Comparison of ENCODE assay signal across 29 mouse cellular contexts in genomic region chr16:9561816-9562215, GRCm38 (mm10).
DNase-seq lines count a peak whose midpoint lies in the region; ATAC-seq and TF ChIP-seq lines count a peak whose summit lies in the region.
"Had no signal": no experiment of that assay in that cellular context is flagged by ENCODE, and none has a peak within 500 bp of the region (broad histone marks: within the 10 kb centered on the region; RNA-seq: fewer than 3 reads in every experiment).

No protein-coding gene starts in this region.

- H3K27me3 ChIP-seq in forebrain, embryonic 14.5 days (replicated peaks; ENCODE audit: control insufficient read depth, insufficient read depth, low read length), result no peaks in the 10 kb centered on the region
- no peaks in the 10 kb centered on the region for H3K27me3 ChIP-seq in forebrain, postnatal 0 days (ENCODE audit: insufficient read depth, low read length)
- no peaks in the 10 kb centered on the region for H3K27me3 ChIP-seq in midbrain, embryonic 14.5 days (ENCODE audit: control insufficient read depth, insufficient read depth, low read length)
- no peaks in the 10 kb centered on the region for H3K27me3 ChIP-seq in midbrain, embryonic 16.5 days (ENCODE audit: control insufficient read depth, insufficient read depth, low read depth, low read length)
- H3K27me3 ChIP-seq in kidney, embryonic 14.5 days (ENCODE audit: control insufficient read depth, insufficient read depth, low read length), result no peaks in the 10 kb centered on the region
- H3K27me3 ChIP-seq: embryonic facial prominence, embryonic 13.5 days; hindbrain, embryonic 13.5 days; intestine, embryonic 15.5 days; limb, embryonic 13.5 days; neural tube, embryonic 13.5 days; Patski; stomach, embryonic 15.5 days had no signal

- no peaks in the 10 kb centered on the region for H3K4me1 ChIP-seq in forebrain, embryonic 14.5 days (ENCODE audit: control insufficient read depth, insufficient read depth, low read length)
- no peaks in the 10 kb centered on the region for H3K4me1 ChIP-seq in forebrain, postnatal 0 days (ENCODE audit: insufficient read depth)
- H3K4me1 ChIP-seq in midbrain, embryonic 14.5 days (ENCODE audit: control insufficient read depth, insufficient read depth, low read length), result 0 out of 2 replicates have a peak, but pooled peaks cover 4% of the 10 kb centered on the region
- H3K4me1 ChIP-seq in midbrain, embryonic 16.5 days (ENCODE audit: control insufficient read depth, insufficient read depth, low read length), result peaks cover 5% of the 10 kb centered on the region
- H3K4me1 ChIP-seq in kidney, embryonic 14.5 days (ENCODE audit: control insufficient read depth, insufficient read depth, low read length), result no peaks in the 10 kb centered on the region
- H3K4me1 ChIP-seq: embryonic facial prominence, embryonic 13.5 days; intestine, embryonic 15.5 days; limb, embryonic 13.5 days; stomach, embryonic 15.5 days had no signal

- no peaks in the 10 kb centered on the region for H3K36me3 ChIP-seq in forebrain, embryonic 14.5 days (ENCODE audit: control insufficient read depth, insufficient read depth, low read length)
- H3K36me3 ChIP-seq in forebrain, postnatal 0 days (ENCODE audit: insufficient read depth), result no peaks in the 10 kb centered on the region
- no peaks in the 10 kb centered on the region for H3K36me3 ChIP-seq in midbrain, embryonic 14.5 days (ENCODE audit: control insufficient read depth, insufficient read depth, low read length)
- H3K36me3 ChIP-seq in midbrain, embryonic 16.5 days (ENCODE audit: control insufficient read depth, insufficient read depth, low read length), result no peaks in the 10 kb centered on the region; the same call in 1 of the 2 replicates
- H3K36me3 ChIP-seq in kidney, embryonic 14.5 days (ENCODE audit: control insufficient read depth, insufficient read depth, low read length), result no peaks in the 10 kb centered on the region
- H3K36me3 ChIP-seq: embryonic facial prominence, embryonic 13.5 days; forebrain, embryonic 10.5 days; G1E; hindbrain, embryonic 13.5 days; intestine, embryonic 15.5 days; limb, embryonic 13.5 days; neural tube, embryonic 13.5 days; stomach, embryonic 15.5 days had no signal

- no peak overlapping the region for H3K9ac ChIP-seq in forebrain, embryonic 14.5 days (ENCODE audit: low read length)
- no peak overlapping the region for H3K9ac ChIP-seq in forebrain, postnatal 0 days
- no peak overlapping the region for H3K9ac ChIP-seq in midbrain, embryonic 14.5 days (replicated peaks; ENCODE audit: low read length)
- no peak overlapping the region for H3K9ac ChIP-seq in midbrain, embryonic 16.5 days (ENCODE audit: low read depth, low read length)
- no peak overlapping the region for H3K9ac ChIP-seq in kidney, embryonic 14.5 days (ENCODE audit: low read depth, low read length)
- H3K9ac ChIP-seq: embryonic facial prominence, embryonic 13.5 days; hindbrain, embryonic 13.5 days; intestine, embryonic 15.5 days; limb, embryonic 13.5 days; liver, postnatal 0 days; neural tube, embryonic 13.5 days; stomach, embryonic 15.5 days had no signal

- 9% methylated on average over 1 of the region's 1 CpGs for WGBS in forebrain, embryonic 14.5 days
- 18% methylated on average over 1 of the region's 1 CpGs for WGBS in forebrain, postnatal 0 days
- WGBS in midbrain, embryonic 14.5 days, result 5% methylated on average over 1 of the region's 1 CpGs
- 12% methylated on average over 1 of the region's 1 CpGs for WGBS in midbrain, embryonic 16.5 days
- 32% methylated on average over 1 of the region's 1 CpGs for WGBS in kidney, embryonic 14.5 days

- ATAC-seq in forebrain, embryonic 14.5 days, result no peak
- no peak for ATAC-seq in forebrain, postnatal 0 days
- no peak for ATAC-seq in midbrain, embryonic 14.5 days (ENCODE audit: low FRiP score, low TSS enrichment)
- ATAC-seq in midbrain, embryonic 16.5 days, result no peak
- no peak for ATAC-seq in kidney, embryonic 14.5 days (ENCODE audit: low FRiP score, low TSS enrichment)
- ATAC-seq: forebrain, embryonic 16.5 days; intestine, embryonic 15.5 days; liver, postnatal 0 days; Patski had no signal

- H3K9me3 ChIP-seq in forebrain, embryonic 14.5 days (replicated peaks; ENCODE audit: control insufficient read depth, low read length), result no peaks in the 10 kb centered on the region
- no peaks in the 10 kb centered on the region for H3K9me3 ChIP-seq in forebrain, postnatal 0 days (ENCODE audit: low read length)
- no peaks in the 10 kb centered on the region for H3K9me3 ChIP-seq in midbrain, embryonic 14.5 days (ENCODE audit: control insufficient read depth, low read length)
- H3K9me3 ChIP-seq in midbrain, embryonic 16.5 days (replicated peaks; ENCODE audit: control insufficient read depth, low read length, poor library complexity, severe bottlenecking), result no peaks in the 10 kb centered on the region
- no peaks in the 10 kb centered on the region for H3K9me3 ChIP-seq in kidney, embryonic 14.5 days (ENCODE audit: control insufficient read depth, low read length)
- H3K9me3 ChIP-seq: embryonic facial prominence, embryonic 13.5 days; forebrain, embryonic 10.5 days; G1E; hindbrain, embryonic 13.5 days; intestine, embryonic 15.5 days; limb, embryonic 13.5 days; neural tube, embryonic 13.5 days; stomach, embryonic 15.5 days had no signal

- no peak overlapping the region for H3K4me2 ChIP-seq in forebrain, embryonic 14.5 days (ENCODE audit: low read length)
- H3K4me2 ChIP-seq in forebrain, postnatal 0 days (ENCODE audit: low read depth), result no peak overlapping the region
- H3K4me2 ChIP-seq in midbrain, embryonic 14.5 days (ENCODE audit: low read length), result no peak overlapping the region
- no peak overlapping the region for H3K4me2 ChIP-seq in midbrain, embryonic 16.5 days (ENCODE audit: low read length)
- H3K4me2 ChIP-seq in kidney, embryonic 14.5 days (replicated peaks; ENCODE audit: low read depth, low read length), result no peak overlapping the region
- H3K4me2 ChIP-seq: embryonic facial prominence, embryonic 13.5 days; hindbrain, embryonic 13.5 days; intestine, embryonic 15.5 days; limb, embryonic 13.5 days; liver, embryonic 11.5 days; neural tube, embryonic 13.5 days; stomach, embryonic 15.5 days had no signal

- TF ChIP-seq CTCF in forebrain, postnatal 0 days (IDR thresholded peaks at IDR 0.05; ENCODE audit: low read depth), result no peak

- H3K27ac ChIP-seq in forebrain, embryonic 14.5 days (ENCODE audit: low read depth, low read length), result no peak overlapping the region
- no peak overlapping the region for H3K27ac ChIP-seq in forebrain, postnatal 0 days (ENCODE audit: low read depth, low read length)
- H3K27ac ChIP-seq in midbrain, embryonic 14.5 days (replicated peaks; ENCODE audit: low read depth, low read length), result no peak overlapping the region
- H3K27ac ChIP-seq in midbrain, embryonic 16.5 days (ENCODE audit: low read length), result no peak overlapping the region
- H3K27ac ChIP-seq in kidney, embryonic 14.5 days (ENCODE audit: low read depth, low read length), result no peak overlapping the region
- H3K27ac ChIP-seq: embryonic facial prominence, embryonic 13.5 days; forebrain, embryonic 10.5 days; hindbrain, embryonic 13.5 days; intestine, embryonic 15.5 days; kidney, postnatal 0 days; limb, embryonic 13.5 days; neural tube, embryonic 13.5 days; stomach, embryonic 15.5 days had no signal

- DNase-seq in forebrain, embryonic 14.5 days (ENCODE audit: low spot score), result peak; percentile 13
- no peak for DNase-seq in forebrain, postnatal 0 days
- peak; percentile 66 for DNase-seq in midbrain, embryonic 14.5 days
- peak; percentile 10 for DNase-seq in hindlimb bud, embryonic 11.5 days (ENCODE audit: extremely low spot score, low read depth, low spot score)
- no peak for DNase-seq in cerebellum, postnatal 4 days (ENCODE audit: low spot score in 2 of 2)
- DNase-seq: adrenal gland, postnatal 10 days; cerebellum, adult 11 months; cerebellum, adult 9-11 months; gastrocnemius, postnatal 10 days; heart, postnatal 14 days; kidney, adult 2 months; kidney, postnatal 4 days; liver, postnatal 0 days; lung, postnatal 36 days; right cerebral cortex, postnatal 25 days had no signal

- no peak overlapping the region for H3K4me3 ChIP-seq in forebrain, embryonic 14.5 days (ENCODE audit: low read depth, low read length)
- H3K4me3 ChIP-seq in forebrain, postnatal 0 days (ENCODE audit: low read depth, low read length), result no peak overlapping the region
- H3K4me3 ChIP-seq in midbrain, embryonic 14.5 days (replicated peaks; ENCODE audit: low read depth, low read length), result no peak overlapping the region
- H3K4me3 ChIP-seq in midbrain, embryonic 16.5 days (ENCODE audit: low read depth, low read length), result no peak overlapping the region
- no peak overlapping the region for H3K4me3 ChIP-seq in kidney, embryonic 14.5 days (ENCODE audit: low read length)
- H3K4me3 ChIP-seq: embryonic facial prominence, embryonic 13.5 days; forebrain, embryonic 10.5 days; hindbrain, embryonic 13.5 days; intestine, embryonic 15.5 days; limb, embryonic 13.5 days; neural tube, embryonic 13.5 days; stomach, embryonic 15.5 days had no signal

Comparison
In these comparisons a context has a peak if more than half of its experiments do, and no peak if none do; other contexts are left out.
1. DNase-seq: peak in forebrain, embryonic 14.5 days (single experiment), midbrain, embryonic 14.5 days (single experiment) and hindlimb bud, embryonic 11.5 days (single experiment); none in forebrain, postnatal 0 days (single experiment) and cerebellum, postnatal 4 days (0 of 2).